Mouse (Mus musculus): Measurements from ENCODE around the gene Cybc1. TPM values are rescaled to one million over a fixed set of nuclear protein-coding genes. Genes with fewer than 3 reads are reported as not detected.

The Cybc1 gene
- polyA plus RNA-seq (2012; rRNA removed; ENCODE audit: low replicate concordance): 43.0 and 49.2 TPM in 2 replicates

GRCm38 (mm10) chr11:121229018-121229439, at the start of gene Cybc1:
Gene Cybc1 (minus strand): TSS chr11:121229322.

GRCm38 (mm10) chr11:121259160-121260100, 30.3 kb upstream of the Cybc1 start, which contains the start of gene Foxk2:
Gene Foxk2 (plus strand): TSS chr11:121259990.

GRCm38 (mm10) chr11:121236564-121237344, 7.6 kb upstream of the Cybc1 start, which contains the start of gene Narf:
Gene Narf (plus strand): TSS chr11:121237253.

GRCm38 (mm10) chr11:121204161-121205006, 24.7 kb downstream of the Cybc1 start, which contains the start of the genes Hexdc and Ogfod3:
Gene Hexdc (plus strand): TSS chr11:121204433.
Gene Ogfod3 (minus strand): TSS chr11:121204711.

Other genes with a start within 250 kb of the Cybc1 start
- 53.8 and 58.7 TPM in 2 replicates for gene Csnk1d, start 238.0 kb downstream of the Cybc1 start, polyA plus RNA-seq (2012; rRNA removed; ENCODE audit: low replicate concordance)
- 22.6 and 35.5 TPM in 2 replicates for gene Cd7, start 189.9 kb downstream of the Cybc1 start, polyA plus RNA-seq (2012; rRNA removed; ENCODE audit: low replicate concordance)
- gene Sectm1b, start 165.8 kb downstream of the Cybc1 start, polyA plus RNA-seq (2012; rRNA removed; ENCODE audit: low replicate concordance): 0.20 and 1.0 TPM in 2 replicates
- gene Sectm1a, start 148.1 kb downstream of the Cybc1 start, polyA plus RNA-seq (2012; rRNA removed; ENCODE audit: low replicate concordance): 0.50 and 1.6 TPM in 2 replicates
- gene Tex19.2, start 110.6 kb downstream of the Cybc1 start, polyA plus RNA-seq (2012; rRNA removed; ENCODE audit: low replicate concordance): not detected in 2 replicates
- gene Tex19.1, start 83.2 kb downstream of the Cybc1 start, polyA plus RNA-seq (2012; rRNA removed; ENCODE audit: low replicate concordance): not detected in 2 replicates
- gene Uts2r, start 69.1 kb downstream of the Cybc1 start, polyA plus RNA-seq (2012; rRNA removed; ENCODE audit: low replicate concordance): 0.17 and 0.86 TPM in 2 replicates
- 15.2 and 16.8 TPM in 2 replicates for gene Hexdc, start 24.9 kb downstream of the Cybc1 start, polyA plus RNA-seq (2012; rRNA removed; ENCODE audit: low replicate concordance)
- gene Ogfod3, start 24.6 kb downstream of the Cybc1 start, polyA plus RNA-seq (2012; rRNA removed; ENCODE audit: low replicate concordance): 12.0 and 12.4 TPM in 2 replicates
- gene Narf, start 7.9 kb upstream of the Cybc1 start, polyA plus RNA-seq (2012; rRNA removed; ENCODE audit: low replicate concordance): 22.2 and 52.7 TPM in 2 replicates
- gene Foxk2, start 30.7 kb upstream of the Cybc1 start, polyA plus RNA-seq (2012; rRNA removed; ENCODE audit: low replicate concordance): 36.0 and 45.2 TPM in 2 replicates
- 35.4 and 57.3 TPM in 2 replicates for gene Wdr45b, start 125.1 kb upstream of the Cybc1 start, polyA plus RNA-seq (2012; rRNA removed; ENCODE audit: low replicate concordance)
- 7.6 and 9.8 TPM in 2 replicates for gene Rab40b, start 158.9 kb upstream of the Cybc1 start, polyA plus RNA-seq (2012; rRNA removed; ENCODE audit: low replicate concordance)
- gene Fn3krp, start 192.1 kb upstream of the Cybc1 start, polyA plus RNA-seq (2012; rRNA removed; ENCODE audit: low replicate concordance): 6.2 and 14.6 TPM in 2 replicates
- 6.3 and 8.6 TPM in 2 replicates for gene Fn3k, start 205.6 kb upstream of the Cybc1 start, polyA plus RNA-seq (2012; rRNA removed; ENCODE audit: low replicate concordance)
- gene Tbcd, start 222.6 kb upstream of the Cybc1 start, polyA plus RNA-seq (2012; rRNA removed; ENCODE audit: low replicate concordance): 49.3 and 101 TPM in 2 replicates